Mouse (Mus musculus): ENCODE results near the gene Nudt4.

Nudt4 gene

GRCm38 (mm10) chr10:95501033-95501432 lies 62.9 kb downstream of the Nudt4 start:
- no peak for DNase-seq (ENCODE audit: low read depth, low spot score)

Measured in telencephalon, adult 2 months (tissue).